Mouse (Mus musculus) kidney, postnatal 0 days (tissue): ENCODE results near the gene Amot. TPM values are rescaled to one million over a fixed set of nuclear protein-coding genes. Genes with fewer than 3 reads are reported as not detected.

Source experiments
- ATAC-seq: fragments of 200-750 bp; cut with Nextera tagmentation; replicated peaks from 2 replicates; pipeline ENCODE4 v1.8.0; 2017; ENCODE audit warnings: low read depth, moderate number of reproducible peaks, moderate TSS enrichment, moderate library complexity; ENCODE audit not compliant: low FRiP score
- DNase-seq: peaks from one replicate; pipeline ENCODE4 v3.0.0-alpha.2; 2016; ENCODE audit warnings: low spot score
- H3K27ac ChIP-seq: fragments of 300-500 bp; sonication (generic); 2 replicates; pipeline ENCODE4 v1.5.1; 2014; ENCODE audit warnings: mild to moderate bottlenecking
- H3K27me3 ChIP-seq: fragments of 300-500 bp; sonication (generic); 2 replicates; pipeline ENCODE4 v1.6.1; 2014; ENCODE audit warnings: low read length, mixed read lengths; ENCODE audit not compliant: insufficient read depth
- H3K36me3 ChIP-seq: fragments of 300-500 bp; sonication (generic); 2 replicates; pipeline ENCODE4 v1.6.1; 2014; ENCODE audit warnings: low read length, mixed read lengths; ENCODE audit not compliant: insufficient read depth
- H3K4me1 ChIP-seq: fragments of 300-500 bp; sonication (generic); replicated peaks from 2 replicates; pipeline ENCODE4 v1.6.1; 2014; ENCODE audit warnings: antibody characterized with exemption, low read length, mixed read lengths; ENCODE audit not compliant: insufficient read depth
- H3K4me2 ChIP-seq: fragments of 300-500 bp; sonication (generic); 2 replicates; pipeline ENCODE4 v1.6.1; 2014; ENCODE audit warnings: mild to moderate bottlenecking, low read length, moderate library complexity, mixed read lengths
- H3K4me3 ChIP-seq: fragments of 300-500 bp; sonication (generic); replicated peaks from 2 replicates; pipeline ENCODE4 v1.5.1; 2014; ENCODE audit warnings: low read depth, low read length
- H3K9ac ChIP-seq: fragments of 300-500 bp; sonication (generic); 2 replicates; pipeline ENCODE4 v1.6.1; 2014; ENCODE audit warnings: low read depth, low read length
- H3K9me3 ChIP-seq: fragments of 300-500 bp; sonication (generic); replicated peaks from 2 replicates; pipeline ENCODE4 v1.6.1; 2016; ENCODE audit warnings: low read length, inconsistent platforms, mixed read lengths
- CTCF ChIP-seq: IDR thresholded peaks from 2 replicates; pipeline ENCODE4 v1.5.1; 2016; ENCODE audit warnings: antibody characterized with exemption, low read depth, mild to moderate bottlenecking, moderate library complexity
- WGBS: fragments of 180-500 bp; shearing (Covaris S2); extraction: QIAGEN DNeasy Blood & Tissue Kit; methylation state at CpG from one replicate; pipeline ENCODE4 v1.1.7; 2014; 5-methylcytosine and 5-hydroxymethylcytosine counted together
- polyA plus RNA-seq: library from polyadenylated mRNA; unstranded; fragments of >200 nt; fragmentation: Nextera tagmentation; extraction: Ambion mirVana; gene quantifications from 2 replicates; pipeline ENCODE4 v1.2.1, GENCODE M21; 2015

Gene Amot
- polyA plus RNA-seq, 1 experiment from 2014 or later, result 16.3 TPM

DNA sequence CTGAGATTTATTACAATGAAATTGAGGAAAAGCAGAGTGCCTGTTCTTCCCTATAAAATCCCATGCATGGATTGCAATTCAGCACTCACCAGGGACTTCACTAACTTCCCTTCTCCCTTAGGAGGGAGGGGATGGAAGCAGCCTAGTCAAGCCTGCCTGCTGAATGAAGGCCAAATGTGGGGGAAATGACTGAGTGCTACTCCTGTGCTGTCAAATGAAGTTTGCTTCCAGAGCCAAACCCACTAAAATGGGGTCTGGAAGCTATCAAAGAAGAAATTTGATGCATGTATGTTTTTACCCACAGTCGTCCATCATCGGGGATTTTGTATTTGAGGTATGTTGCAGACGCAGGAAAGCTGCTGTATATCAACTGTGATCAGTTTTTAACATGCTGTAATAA is 103.1 kb downstream of the Amot start:
- WGBS, result 64% methylated on average over 3 of the region's 3 CpGs
- Histone ChIP-seq H3K27me3 (no peaks in the 10 kb centered on the region), H3K4me3 (no peak overlapping the region), H3K4me1 (no peaks in the 10 kb centered on the region), H3K36me3 (no peaks in the 10 kb centered on the region), H3K4me2 (no peak overlapping the region), H3K9ac (no peak overlapping the region), H3K27ac (no peak overlapping the region), H3K9me3 (no peaks in the 10 kb centered on the region)
- no peak for DNase-seq
- no peak for ATAC-seq
- no peak for TF ChIP-seq CTCF

DNA sequence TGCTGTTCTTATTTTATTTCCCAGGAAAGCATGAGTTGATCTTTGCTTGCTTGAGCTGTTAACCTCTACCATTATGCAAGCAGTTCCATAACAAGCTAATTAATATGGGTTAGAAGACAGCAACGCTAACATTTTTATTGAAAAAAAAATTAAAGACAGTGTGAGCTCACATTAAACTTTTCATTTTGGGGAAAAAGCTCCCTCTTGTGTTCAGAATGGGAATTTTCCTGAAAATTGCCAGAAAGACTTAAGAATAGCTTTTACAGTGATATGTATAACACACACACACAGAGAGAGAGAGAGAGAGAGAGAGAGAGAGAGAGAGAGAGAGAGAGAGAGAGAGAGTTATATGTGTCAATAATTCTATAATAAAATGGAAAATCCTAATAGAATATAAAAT is 105.7 kb downstream of the Amot start:
- no peaks in the 10 kb centered on the region for H3K9me3 ChIP-seq
- WGBS, result 16% methylated on average over 1 of the region's 1 CpGs
- H3K27ac ChIP-seq, result no peak overlapping the region
- H3K27me3 ChIP-seq, result no peaks in the 10 kb centered on the region
- H3K4me3 ChIP-seq, result no peak overlapping the region
- H3K4me2 ChIP-seq, result no peak overlapping the region
- no peak overlapping the region for H3K9ac ChIP-seq
- H3K4me1 ChIP-seq, result no peaks in the 10 kb centered on the region
- ATAC-seq (no peak), DNase-seq (peak; percentile 35)
- H3K36me3 ChIP-seq, result no peaks in the 10 kb centered on the region
- TF ChIP-seq CTCF, result peak; percentile 60

Other genes with a start within 250 kb of the Amot start
- gene Lhfpl1, start 156.1 kb downstream of the Amot start, polyA plus RNA-seq, result 1.6 and 1.8 TPM in 2 replicates